Mouse (Mus musculus) cerebellum, adult 8-10 months (tissue): ENCODE data around the gene Fgf6.

Experiments
- DNase-seq: peaks from one replicate; pipeline ENCODE4 v3.0.0; 2022

Fgf6 gene

DNA sequence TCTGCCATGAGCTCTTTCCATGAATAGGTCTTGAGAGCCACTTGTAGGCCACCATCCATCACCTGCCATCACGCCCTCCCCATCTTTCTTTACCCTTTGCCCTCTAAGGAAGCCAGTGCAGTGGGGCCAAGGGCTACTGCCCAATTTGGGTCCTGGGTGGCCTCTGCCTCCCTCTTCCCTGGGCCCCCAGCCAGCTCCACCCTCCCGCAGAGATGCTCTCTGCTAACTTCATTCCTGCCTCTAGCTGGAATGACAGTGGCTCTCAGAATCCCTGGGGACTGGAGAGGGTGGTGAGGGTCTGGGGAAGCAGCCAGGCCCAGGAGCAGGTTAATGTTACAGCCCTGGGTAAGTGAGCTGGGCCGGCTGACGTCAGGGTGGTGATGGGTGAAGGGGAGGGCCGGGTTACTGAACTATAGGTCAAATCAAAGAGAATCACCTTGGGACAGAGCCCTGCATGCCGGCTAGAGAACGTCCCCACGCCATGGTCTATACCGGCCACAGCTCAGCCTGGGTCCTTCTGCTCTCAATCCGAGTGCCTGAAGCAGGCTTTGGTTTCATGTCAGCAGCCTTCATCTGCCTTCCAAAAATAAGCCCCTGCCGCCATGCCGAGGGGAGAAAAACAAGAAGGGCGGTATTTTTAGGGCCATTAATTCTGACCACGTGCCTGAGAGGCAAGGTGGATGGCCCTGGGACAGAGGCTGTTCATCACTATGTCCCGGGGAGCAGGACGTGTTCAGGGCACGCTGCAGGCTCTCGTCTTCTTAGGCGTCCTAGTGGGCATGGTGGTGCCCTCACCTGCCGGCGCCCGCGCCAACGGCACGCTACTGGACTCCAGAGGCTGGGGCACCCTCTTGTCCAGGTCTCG, at the start of gene Fgf6:
Gene Fgf6, plus strand, starts transcription at position 681 of the 865 bp plus-strand sequence.
- DNase-seq = no peak

- DNase-seq = no peak
These were observed 49.0 kb upstream of the Fgf6 start for GRCm38 (mm10) chr6:126966241-126967026.

DNA sequence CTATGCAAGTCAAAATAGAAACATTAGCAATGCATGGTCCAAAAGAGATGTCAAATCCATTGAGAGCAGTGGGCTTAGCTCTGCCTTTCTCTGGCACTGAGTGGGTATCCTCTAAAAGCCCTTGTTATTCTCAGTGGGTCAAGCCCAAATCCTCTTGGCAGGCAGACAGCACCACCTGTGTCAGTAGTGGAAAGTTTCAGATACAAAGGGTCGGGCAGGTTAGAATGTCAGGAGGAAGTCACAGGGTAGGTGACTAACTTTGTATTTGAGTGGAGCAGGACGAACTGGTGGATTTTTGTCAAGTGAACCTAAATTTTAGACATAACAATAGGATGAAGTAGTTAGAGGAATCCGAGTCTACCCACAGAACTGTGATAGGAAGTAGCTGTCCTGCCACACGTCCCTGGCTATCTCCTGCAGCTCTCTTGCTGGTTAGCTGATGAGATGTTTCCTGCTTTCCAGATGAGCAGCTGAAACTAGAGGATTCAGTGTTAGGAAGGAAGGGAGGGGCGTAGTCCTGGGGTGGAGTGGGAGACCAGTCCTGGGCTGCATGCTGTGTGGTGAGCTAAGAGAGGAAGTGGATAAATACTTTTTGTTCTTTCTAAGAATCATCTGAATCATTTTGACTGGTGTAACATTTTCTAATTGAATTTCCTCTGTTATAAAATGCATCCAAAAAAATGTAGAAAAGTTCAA, 33.7 kb upstream of the Fgf6 start:
- DNase-seq = no peak

GRCm38 (mm10) chr6:126993676-126994075, 21.7 kb upstream of the Fgf6 start:
- no peak for DNase-seq

GRCm38 (mm10) chr6:126995494-126995893, 19.9 kb upstream of the Fgf6 start:
- DNase-seq = no peak

- DNase-seq = no peak
These were observed 19.0 kb upstream of the Fgf6 start for GRCm38 (mm10) chr6:126996399-126996798.

GRCm38 (mm10) chr6:127005646-127006045, 9.7 kb upstream of the Fgf6 start:
- DNase-seq = no peak

- no peak for DNase-seq
These were observed 8.8 kb upstream of the Fgf6 start for GRCm38 (mm10) chr6:127006551-127006950.

GRCm38 (mm10) chr6:127010021-127010420, 5.4 kb upstream of the Fgf6 start:
- DNase-seq = no peak

GRCm38 (mm10) chr6:127011947-127012535, 3.3 kb upstream of the Fgf6 start:
- no peak for DNase-seq

GRCm38 (mm10) chr6:127019254-127019653, 3.9 kb downstream of the Fgf6 start:
- no peak for DNase-seq

- no peak for DNase-seq
These were observed 5.0 kb downstream of the Fgf6 start for GRCm38 (mm10) chr6:127020431-127020830.

GRCm38 (mm10) chr6:127024836-127025235, 9.4 kb downstream of the Fgf6 start:
- DNase-seq = no peak

GRCm38 (mm10) chr6:127034760-127035159, 19.4 kb downstream of the Fgf6 start:
- no peak for DNase-seq

- DNase-seq = no peak
These were observed 29.5 kb downstream of the Fgf6 start for GRCm38 (mm10) chr6:127044909-127045308.

DNA sequence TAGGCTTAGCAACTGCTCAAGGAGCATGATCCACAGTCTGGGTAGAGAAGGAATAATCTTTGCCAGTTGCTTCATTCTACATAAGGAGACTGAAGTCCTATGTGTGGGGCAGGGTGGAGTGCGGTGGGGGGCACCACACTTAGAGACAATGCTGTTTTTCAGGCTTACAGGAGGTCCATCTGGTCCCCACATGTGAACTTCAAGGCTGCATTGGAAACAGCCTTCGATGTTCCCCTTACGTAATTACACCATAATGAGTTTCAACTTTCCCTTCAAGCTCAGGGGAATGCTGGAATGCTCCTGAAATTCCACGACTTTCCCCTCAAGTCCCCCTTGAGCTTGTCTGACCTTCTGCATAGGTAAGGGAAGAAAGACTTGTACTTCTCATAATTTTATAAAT, 35.5 kb downstream of the Fgf6 start:
- no peak for DNase-seq

GRCm38 (mm10) chr6:127056990-127057588, 41.7 kb downstream of the Fgf6 start:
- DNase-seq = no peak

DNA sequence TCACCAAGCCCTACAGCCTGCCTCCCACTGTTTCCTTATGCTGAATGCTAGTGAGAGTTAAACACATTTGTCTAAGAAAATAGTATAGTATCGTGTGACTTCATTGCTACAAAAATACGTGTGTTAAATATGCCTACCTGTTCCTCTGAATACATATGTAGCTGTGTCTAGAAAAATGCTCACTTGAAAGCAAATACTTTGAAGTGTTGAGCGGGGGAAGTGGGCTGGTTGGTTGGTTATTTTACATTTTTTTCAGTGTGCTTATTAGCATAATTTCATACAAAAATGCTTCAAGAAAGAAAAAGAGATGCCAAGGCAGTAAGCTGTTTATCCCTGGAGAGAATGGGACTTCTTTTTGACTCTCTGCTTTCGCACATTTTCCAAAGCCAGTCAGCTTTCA, 44.6 kb downstream of the Fgf6 start:
- DNase-seq = no peak

DNA sequence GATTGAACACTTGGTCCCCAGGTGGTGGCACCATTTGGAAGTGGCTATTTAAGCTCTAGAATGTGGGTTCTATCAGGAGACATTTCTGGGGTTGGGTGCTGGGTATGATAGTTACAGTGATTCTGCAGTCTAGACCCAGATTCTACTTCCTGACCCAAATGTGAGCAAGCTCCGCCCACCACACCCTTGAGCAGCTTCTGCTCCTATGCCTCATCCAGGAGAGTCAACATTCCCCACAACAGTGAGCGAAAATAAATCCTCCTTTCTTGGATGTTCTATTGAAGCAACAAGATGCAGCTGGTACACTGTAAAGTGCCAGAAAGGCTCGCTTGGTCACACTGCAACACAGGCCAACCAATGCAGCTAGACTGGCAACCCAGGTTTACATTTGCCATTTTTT, 48.5 kb downstream of the Fgf6 start:
- DNase-seq = no peak

DNA sequence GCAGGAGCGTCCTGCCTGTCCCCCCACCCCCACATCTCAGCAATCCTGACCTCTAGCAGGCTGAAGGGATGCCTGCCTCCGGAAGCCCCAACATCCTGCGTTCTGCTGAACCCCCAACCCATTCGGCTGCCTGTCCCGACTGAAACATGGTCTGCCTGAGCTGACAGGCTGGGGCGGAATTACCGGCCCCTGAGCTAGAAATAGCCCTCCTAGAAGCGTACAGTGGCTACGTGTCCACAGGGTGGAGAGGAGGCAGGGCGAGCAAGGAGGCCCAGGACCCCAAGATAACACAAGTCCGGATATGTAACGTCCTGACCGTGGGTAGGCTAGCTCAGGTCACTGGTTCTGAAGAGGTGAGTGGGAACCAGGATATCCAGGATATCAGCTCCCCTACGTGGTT, 49.4 kb downstream of the Fgf6 start:
- no peak for DNase-seq

GRCm38 (mm10) chr6:127072817-127073216, 57.4 kb downstream of the Fgf6 start, which contains the start of gene Fgf23:
Fgf23 (plus strand) TSS chr6:127072902.
- no peak for DNase-seq
